29 mouse cellular contexts compared by ENCODE assay signal in genomic region chr4:125568210-125568609, GRCm38 (mm10).
"Had no signal": no experiment of that assay in that cellular context is flagged by ENCODE, and none has a peak within 500 bp of the region (broad histone marks: within the 10 kb centered on the region; RNA-seq: fewer than 3 reads in every experiment).

No protein-coding gene starts in this region.

- H3K36me3 ChIP-seq: heart, embryonic 10.5 days; heart, embryonic 12.5 days; hindbrain, embryonic 10.5 days; hindbrain, embryonic 12.5 days; intestine, embryonic 15.5 days; limb, embryonic 10.5 days; limb, embryonic 12.5 days; liver, embryonic 13.5 days; liver, embryonic 15.5 days had no signal

- H3K9me3 ChIP-seq: heart, embryonic 10.5 days; heart, embryonic 12.5 days; hindbrain, embryonic 10.5 days; hindbrain, embryonic 12.5 days; intestine, embryonic 15.5 days; limb, embryonic 10.5 days; limb, embryonic 12.5 days; liver, embryonic 13.5 days; liver, embryonic 15.5 days had no signal

- H3K4me3 ChIP-seq: heart, adult 2 months; heart, embryonic 10.5 days; heart, embryonic 12.5 days; hindbrain, embryonic 10.5 days; hindbrain, embryonic 12.5 days; intestine, embryonic 15.5 days; layer of hippocampus, adult 2 months; left cerebral cortex, adult 2 months; limb, embryonic 10.5 days; limb, embryonic 12.5 days; liver, embryonic 13.5 days; liver, embryonic 15.5 days had no signal

- H3K27ac ChIP-seq: heart, adult 2 months; heart, embryonic 10.5 days; hindbrain, embryonic 10.5 days; hindbrain, embryonic 12.5 days; hindbrain, embryonic 14.5 days; intestine, embryonic 15.5 days; layer of hippocampus, adult 2 months; left cerebral cortex, adult 2 months; limb, embryonic 10.5 days; limb, embryonic 12.5 days; liver, embryonic 13.5 days; liver, embryonic 15.5 days had no signal

- H3K4me1 ChIP-seq: liver, embryonic 13.5 days; liver, embryonic 15.5 days had no signal

- H3K4me2 ChIP-seq: heart, embryonic 12.5 days; hindbrain, embryonic 12.5 days; hindbrain, embryonic 14.5 days; intestine, embryonic 15.5 days; limb, embryonic 12.5 days; liver, embryonic 11.5 days; liver, embryonic 13.5 days; liver, embryonic 15.5 days had no signal

- ATAC-seq: hindbrain, embryonic 16.5 days; inflammation-experienced regulatory T-cells, adult 6 months; intestine, embryonic 15.5 days; intestine, postnatal 0 days; liver, postnatal 0 days had no signal

- H3K9ac ChIP-seq: heart, embryonic 12.5 days; hindbrain, embryonic 12.5 days; hindbrain, embryonic 14.5 days; intestine, embryonic 15.5 days; limb, embryonic 12.5 days; liver, embryonic 13.5 days; liver, embryonic 15.5 days; liver, postnatal 0 days had no signal

- DNase-seq: gastrocnemius, postnatal 14 days; gastrocnemius, postnatal 36 days; heart, adult 11 months; heart, adult 2 months; heart, postnatal 10 days; heart, postnatal 4 days; kidney, adult 18-20 months; kidney, adult 8-10 months; kidney, postnatal 10 days; kidney, postnatal 25 days; kidney, postnatal 4 days; liver; liver, embryonic 13.5 days; liver, postnatal 0 days had no signal
